Mouse (Mus musculus) megakaryocyte-erythroid progenitor cell, adult 5-6 weeks (primary cell): ENCODE results near the gene Cadm3. TPM values are rescaled to one million over a fixed set of nuclear protein-coding genes. Genes with fewer than 3 reads are reported as not detected.

Source experiments
- ATAC-seq: replicated peaks from 2 replicates; pipeline ENCODE4 v1.8.0; 2016; ENCODE audit warnings: mild to moderate bottlenecking, inconsistent platforms; ENCODE audit not compliant: severe bottlenecking, poor library complexity, low FRiP score, low TSS enrichment
- total RNA-seq, 2 experiments: library from RNA; stranded (forward) in 1 of 2; stranded (reverse) in 1 of 2; fragments of 200-1000, 215-1000 nt in 1 of 2; fragments of >200 nt in 1 of 2; fragmentation: Nextera tagmentation in 1 of 2; gene quantifications; 2 replicates each; pipeline ENCODE4 v1.2.3; 2014 to 2017

Cadm3 gene
- total RNA-seq, 2 experiments from 2014 or later, result not detected

- peak; percentile 87 for ATAC-seq
Observed at GRCm38 (mm10) chr1:173361651-173362050, 5.8 kb downstream of the Cadm3 start.

GRCm38 (mm10) chr1:173359590-173360290, 7.8 kb downstream of the Cadm3 start:
- no peak for ATAC-seq

GRCm38 (mm10) chr1:173357799-173358198, 9.7 kb downstream of the Cadm3 start:
- no peak for ATAC-seq

GRCm38 (mm10) chr1:173356699-173357098, 10.8 kb downstream of the Cadm3 start:
- no peak for ATAC-seq

GRCm38 (mm10) chr1:173355107-173355846, 12.2 kb downstream of the Cadm3 start:
- ATAC-seq, result no peak

- ATAC-seq, result peak; percentile 31; the same call in 1 of the 2 replicates
Observed at GRCm38 (mm10) chr1:173350372-173350957, 17.0 kb downstream of the Cadm3 start, which contains the start of gene Aim2. TSS of gene Aim2 (plus strand) at chr1:173350879.

GRCm38 (mm10) chr1:173349946-173350345, 17.5 kb downstream of the Cadm3 start:
- peak; percentile 92 for ATAC-seq

GRCm38 (mm10) chr1:173349192-173349591, 18.3 kb downstream of the Cadm3 start:
- no peak for ATAC-seq

- ATAC-seq, result no peak
Observed at GRCm38 (mm10) chr1:173348527-173348926, 19.0 kb downstream of the Cadm3 start.

GRCm38 (mm10) chr1:173345112-173345511, 22.4 kb downstream of the Cadm3 start:
- ATAC-seq, result no peak

GRCm38 (mm10) chr1:173343934-173344333, 23.6 kb downstream of the Cadm3 start:
- peak; percentile 36; the same call in 1 of the 2 replicates for ATAC-seq

GRCm38 (mm10) chr1:173342425-173342824, 25.1 kb downstream of the Cadm3 start:
- ATAC-seq, result no peak

- peak; percentile 80 for ATAC-seq
Observed at GRCm38 (mm10) chr1:173339543-173339942, 28.0 kb downstream of the Cadm3 start.

GRCm38 (mm10) chr1:173337008-173337407, 30.5 kb downstream of the Cadm3 start:
- ATAC-seq, result no peak

GRCm38 (mm10) chr1:173335903-173336302, 31.6 kb downstream of the Cadm3 start:
- ATAC-seq, result no peak

- ATAC-seq, result peak; percentile 77
Observed at GRCm38 (mm10) chr1:173333312-173334253, 33.9 kb downstream of the Cadm3 start, which contains the start of gene Ackr1. TSS of gene Ackr1 (minus strand) at chr1:173333750.

GRCm38 (mm10) chr1:173332418-173332817, 35.1 kb downstream of the Cadm3 start:
- ATAC-seq, result 0 out of 2 replicates have a peak, but pooled peaks have one; percentile 8

GRCm38 (mm10) chr1:173329743-173330142, 37.8 kb downstream of the Cadm3 start:
- no peak for ATAC-seq

GRCm38 (mm10) chr1:173329185-173329584, 38.3 kb downstream of the Cadm3 start:
- ATAC-seq, result peak; percentile 64
